Mouse (Mus musculus) liver, postnatal 0 days (tissue): ENCODE results near the gene Batf.

Source experiments
- CTCF ChIP-seq: sonication (generic); IDR thresholded peaks from 2 replicates; pipeline ENCODE4 v1.5.1; 2016; ENCODE audit warnings: antibody characterized with exemption, low read depth
- EP300 ChIP-seq: IDR thresholded peaks from 2 replicates; pipeline ENCODE4 v1.6.1; 2016; ENCODE audit warnings: antibody characterized with exemption, low read depth, mild to moderate bottlenecking

GRCm38 (mm10) chr12:85670080-85670479, 16.4 kb upstream of the Batf start:
- TF ChIP-seq EP300 (no peak), CTCF (peak; percentile 36)
